Mouse (Mus musculus) lung, postnatal 4 days (tissue): ENCODE results near the gene Sdhaf1.
A peak's percentile ranks its signal among the peaks of the same experiment; 100 is the strongest.

ENCODE experiments used
- DNase-seq, 2 experiments: peaks; one replicate each; pipeline ENCODE4 v3.0.0; 2021

Gene Sdhaf1

DNA sequence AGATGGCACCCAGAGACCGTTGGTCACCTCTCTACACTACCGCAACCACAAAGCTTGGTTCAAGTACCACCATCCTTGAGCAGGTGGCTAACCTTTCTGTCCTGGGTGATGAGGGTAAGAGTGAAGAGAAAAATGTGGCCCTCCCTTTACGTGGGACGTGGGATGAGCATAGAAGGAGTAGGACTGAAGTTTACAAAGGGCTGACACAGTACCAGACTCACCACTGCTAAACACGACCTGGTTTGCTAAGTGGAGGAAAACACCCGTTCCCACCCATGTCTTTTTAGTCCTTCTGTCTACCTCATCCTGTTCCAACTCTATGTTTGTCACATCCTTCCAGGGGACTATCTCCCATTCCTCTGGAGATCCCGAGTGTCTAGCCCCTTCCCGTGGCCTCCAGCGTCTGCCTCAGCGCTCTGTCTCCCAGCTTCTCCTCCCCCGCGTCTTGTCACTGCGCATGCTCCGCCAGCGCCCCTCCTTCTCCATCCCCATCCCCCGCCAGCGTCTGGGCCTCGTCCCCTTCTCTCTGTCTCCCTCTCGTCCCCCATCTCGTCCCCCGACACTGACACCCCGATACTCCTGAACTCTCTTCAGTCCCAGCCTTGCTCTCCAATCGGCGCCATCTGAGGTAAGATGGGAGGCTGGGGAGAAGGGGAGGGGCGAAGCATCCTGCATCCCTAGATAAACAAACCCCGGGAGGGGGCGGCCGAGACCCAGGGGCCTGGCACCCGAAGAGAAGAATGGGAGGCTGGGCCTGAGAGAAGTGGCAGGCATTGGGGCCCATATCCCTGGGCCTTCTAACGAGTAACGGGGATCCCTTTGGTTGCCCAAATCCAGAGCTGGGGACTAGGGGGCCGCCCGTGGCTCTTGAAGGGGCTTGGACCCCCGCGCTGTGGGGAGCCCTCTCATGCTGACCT lies 32.2 kb downstream of the Sdhaf1 start, which contains the start of gene Clip3:
Gene Clip3, plus strand, starts transcription at position 514 of the 917 bp plus-strand sequence.
- peak; percentile 71 to 75 for DNase-seq

DNA sequence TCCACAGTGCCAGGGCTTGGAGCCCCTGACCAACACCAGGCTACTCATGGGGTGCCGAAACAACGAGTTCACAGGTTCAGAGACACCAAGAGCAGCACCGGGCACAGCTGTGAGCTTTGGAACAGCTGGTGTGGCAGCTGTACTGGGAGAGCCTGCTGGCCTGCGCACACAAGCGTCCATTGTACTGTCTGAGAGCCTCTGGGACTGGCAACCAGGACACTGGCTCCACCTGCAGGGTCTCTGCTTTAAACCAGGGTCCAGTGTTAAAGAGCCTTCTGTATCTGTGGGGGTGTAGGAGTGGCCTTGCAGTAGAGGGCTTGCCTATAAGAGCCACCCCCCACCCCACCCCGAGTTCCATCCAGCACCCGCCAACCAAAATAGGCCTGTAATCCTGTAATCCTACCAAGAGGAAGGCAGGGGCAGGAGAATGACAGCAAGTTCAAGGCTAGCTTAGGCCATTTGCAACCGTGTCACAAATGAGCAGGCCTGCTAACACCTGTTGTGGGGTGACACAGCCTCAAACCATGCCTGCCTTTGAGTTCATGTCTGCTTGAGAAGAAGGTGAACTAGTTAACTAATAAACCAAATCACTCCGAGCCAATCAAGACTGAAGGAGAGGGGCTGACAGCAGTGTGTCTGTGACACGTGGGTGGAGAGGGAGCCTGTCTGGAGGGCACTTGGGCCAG lies 33.8 kb downstream of the Sdhaf1 start:
- DNase-seq, result peak in 1 of 2 experiments; percentile 35

DNA sequence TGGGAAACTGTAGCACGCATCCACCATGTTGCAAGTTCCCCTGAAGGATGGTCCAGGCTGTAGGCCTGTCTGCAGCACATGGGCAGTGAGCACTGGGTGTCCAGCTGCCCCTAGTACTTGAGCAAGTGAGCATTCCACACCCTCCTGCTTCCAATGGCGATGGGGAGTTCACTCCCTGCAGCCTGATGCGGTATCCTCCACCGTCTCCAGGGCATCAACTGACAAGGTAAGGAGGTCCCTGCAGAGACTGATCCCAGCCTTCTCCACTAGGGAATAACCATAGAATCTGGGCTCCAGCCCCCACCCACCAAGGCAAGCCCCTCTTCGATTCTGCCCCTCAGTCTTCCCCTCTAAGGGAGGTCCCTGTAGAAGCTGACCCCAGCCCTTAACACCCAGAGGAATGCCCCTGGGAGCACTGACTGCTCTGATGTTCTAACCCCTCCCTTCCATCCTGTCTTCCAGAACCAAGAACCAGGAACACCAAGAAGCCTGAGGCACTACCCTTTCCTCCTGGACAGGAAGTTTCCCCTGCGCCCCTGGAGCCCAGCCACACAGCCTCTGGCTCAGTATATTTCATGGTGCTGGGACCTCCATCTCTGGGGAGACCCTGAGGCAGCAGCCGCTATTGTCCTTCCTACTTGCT lies 34.5 kb downstream of the Sdhaf1 start:
- no peak for DNase-seq

DNA sequence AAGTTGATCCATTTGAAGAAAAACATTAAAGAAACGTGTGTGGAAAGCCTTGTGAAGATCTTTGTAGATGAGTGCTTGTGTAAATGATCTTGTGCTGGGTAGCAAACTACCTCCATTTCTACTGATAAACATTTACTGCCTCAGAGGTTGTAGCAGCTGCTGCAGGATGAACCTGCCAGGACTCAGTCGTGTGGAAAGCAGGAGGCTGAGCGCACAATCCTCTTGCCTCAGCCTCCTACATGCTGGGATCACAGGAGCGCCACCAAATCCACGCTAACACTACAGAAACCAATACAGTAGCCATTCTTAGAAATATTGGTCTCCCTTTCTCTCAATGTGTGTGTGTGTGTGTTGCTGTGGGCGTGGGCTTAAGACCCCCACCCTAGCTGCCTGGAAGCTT lies 35.6 kb downstream of the Sdhaf1 start:
- no peak for DNase-seq

DNA sequence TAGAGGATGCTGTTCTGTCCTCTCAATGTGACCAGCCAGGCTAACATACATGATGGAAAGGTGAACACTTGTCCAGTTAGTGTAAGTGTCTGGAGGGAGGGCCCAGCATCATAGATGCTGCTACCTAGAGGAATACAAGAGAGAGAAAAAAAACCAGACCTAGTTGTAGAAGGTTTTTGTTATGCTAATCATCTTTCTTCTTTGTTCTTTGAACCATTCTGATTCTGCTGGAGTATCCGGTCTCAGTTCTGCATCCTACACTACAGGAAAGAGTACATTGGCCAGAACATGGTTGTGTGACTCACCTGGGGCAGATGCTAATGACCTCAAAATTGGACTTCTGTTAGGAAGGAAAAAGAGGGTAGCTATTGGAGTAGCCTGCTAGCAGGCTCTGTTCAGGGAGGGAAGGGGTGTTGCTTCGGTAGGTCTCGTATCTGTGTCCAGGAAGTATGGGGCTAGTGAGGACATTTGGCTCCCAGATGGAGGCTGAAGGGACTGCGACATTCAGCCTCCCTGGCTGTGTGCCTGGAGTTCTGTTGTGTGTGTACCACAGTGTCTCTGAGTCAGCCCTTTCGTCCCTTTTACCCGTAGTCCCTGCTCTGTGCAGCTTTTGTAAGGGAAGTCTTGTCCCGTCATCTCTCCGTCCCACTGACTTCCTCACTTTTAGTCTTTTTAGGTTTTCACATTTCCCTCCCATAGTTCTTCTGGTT lies 36.8 kb downstream of the Sdhaf1 start:
- DNase-seq, result peak in 1 of 2 experiments; percentile 47

DNA sequence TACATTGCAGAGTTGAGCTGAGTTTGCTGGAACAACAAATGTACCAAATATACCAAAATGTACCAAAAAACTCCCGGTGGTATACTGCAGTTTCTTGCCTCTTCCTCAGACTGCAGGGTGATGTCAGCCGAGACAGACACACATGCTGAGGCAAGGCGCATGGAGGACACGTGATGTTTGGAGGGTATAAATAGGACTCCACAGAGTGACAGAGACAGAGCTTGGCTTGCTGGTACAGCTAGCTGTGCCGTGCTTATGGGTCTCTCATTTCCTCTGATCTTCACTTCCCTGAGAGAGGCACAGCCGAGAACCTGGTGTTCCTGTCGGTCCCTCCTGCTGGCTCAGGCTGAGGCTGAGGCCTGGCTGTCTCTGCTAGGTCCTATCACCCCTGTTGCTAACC lies 41.0 kb downstream of the Sdhaf1 start:
- DNase-seq, result no peak

DNA sequence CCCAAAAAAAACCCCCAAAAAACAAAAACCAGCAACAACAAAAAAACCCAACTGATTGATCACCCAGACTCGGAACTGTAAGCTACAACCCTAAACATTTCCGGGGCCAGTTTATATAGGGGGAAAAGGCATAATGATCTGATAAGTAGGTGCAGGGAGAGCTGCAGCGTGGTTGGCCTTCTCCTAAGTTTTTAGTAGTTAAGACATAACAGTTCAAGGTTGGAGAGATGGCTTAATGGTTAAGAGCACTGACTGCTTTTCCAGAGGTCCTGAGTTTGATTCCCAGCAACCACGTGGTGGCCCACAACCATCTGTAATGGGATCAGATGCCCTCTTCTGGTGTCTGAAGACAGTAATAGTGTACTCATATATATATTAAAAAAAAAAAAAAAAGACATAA lies 42.2 kb downstream of the Sdhaf1 start:
- no peak for DNase-seq

DNA sequence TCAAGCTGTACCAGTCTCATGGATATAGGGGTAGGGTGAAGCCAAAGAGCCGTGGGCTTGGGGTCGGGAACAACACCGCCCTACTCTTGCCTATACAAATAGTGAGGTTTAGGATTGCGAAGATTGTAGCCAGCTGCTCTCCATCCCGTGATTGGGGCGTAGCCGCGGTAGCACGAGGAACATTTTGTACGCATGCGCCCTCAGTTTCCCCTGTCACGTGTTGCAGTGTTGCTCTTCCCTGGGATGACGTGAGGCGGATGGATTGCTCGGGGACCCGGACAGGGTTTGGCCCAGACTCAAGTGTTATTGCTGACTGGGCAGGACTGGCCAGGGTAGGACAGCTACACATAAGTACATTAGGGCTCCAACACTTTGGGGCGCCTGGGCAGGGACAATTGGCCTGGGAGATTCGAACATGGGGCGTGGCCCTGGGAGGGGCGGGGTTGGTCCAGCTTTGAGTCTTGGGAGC lies 43.0 kb downstream of the Sdhaf1 start:
- DNase-seq, result peak; percentile 92 to 96

DNA sequence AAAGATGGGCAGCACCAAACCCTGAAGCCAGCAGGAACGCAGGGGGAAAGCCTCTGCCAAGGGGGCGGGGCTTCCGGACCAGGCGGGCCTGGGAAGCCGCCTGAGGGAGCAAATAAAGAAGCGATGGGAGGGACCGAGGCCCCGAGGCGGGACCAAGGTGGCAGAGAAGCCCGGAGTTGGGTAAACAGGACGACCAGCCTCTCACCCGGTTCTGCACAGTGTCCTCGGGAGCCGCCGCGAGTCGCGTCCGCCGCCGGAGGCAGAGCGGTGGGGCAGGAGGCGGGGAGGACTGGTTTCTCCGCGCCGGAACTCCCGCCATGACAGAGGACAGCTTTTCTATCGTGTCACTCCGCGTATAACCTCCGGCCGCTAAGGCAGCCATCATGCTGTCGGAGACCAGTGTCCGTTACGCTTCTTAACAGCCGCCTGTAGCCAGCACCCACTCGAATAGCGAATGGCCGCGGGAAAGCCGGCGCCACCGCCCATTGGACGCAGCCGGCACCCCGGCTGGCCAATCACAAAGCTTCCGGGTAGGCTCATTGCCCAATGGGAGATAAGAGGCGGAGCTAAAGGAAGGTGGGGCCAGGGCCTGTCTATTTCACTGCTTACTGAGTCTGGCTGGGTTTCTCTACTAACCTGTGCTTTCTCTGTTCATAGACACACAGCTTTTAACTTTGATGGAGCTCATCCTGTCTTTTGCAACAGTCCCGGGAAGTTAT lies 43.6 kb downstream of the Sdhaf1 start, which contains the start of the genes Thap8 and Wdr62:
Gene Thap8, plus strand, starts transcription at position 144 of the 719 bp plus-strand sequence.
Gene Wdr62, minus strand, starts transcription at position 469 of the 719 bp plus-strand sequence.
- DNase-seq, result peak; percentile 94 to 95

DNA sequence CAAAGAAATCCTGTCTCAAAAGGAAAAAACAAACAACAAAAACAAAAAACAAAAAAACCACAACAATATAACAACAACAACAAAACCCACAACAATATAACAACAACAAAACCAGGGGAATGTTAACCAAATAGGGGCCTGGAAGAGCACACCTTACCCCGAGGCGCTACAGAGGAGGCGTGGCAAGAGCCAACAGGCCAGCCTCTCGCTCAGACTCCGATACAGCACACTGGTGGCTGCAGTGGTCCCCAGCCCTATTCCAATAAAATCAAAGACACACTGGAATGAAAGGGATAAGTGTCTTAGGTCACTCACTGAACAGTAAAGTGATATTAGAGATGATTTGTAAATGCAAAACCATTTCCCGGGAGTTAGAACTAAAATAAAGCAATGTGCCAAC lies 44.2 kb downstream of the Sdhaf1 start:
- no peak for DNase-seq

DNA sequence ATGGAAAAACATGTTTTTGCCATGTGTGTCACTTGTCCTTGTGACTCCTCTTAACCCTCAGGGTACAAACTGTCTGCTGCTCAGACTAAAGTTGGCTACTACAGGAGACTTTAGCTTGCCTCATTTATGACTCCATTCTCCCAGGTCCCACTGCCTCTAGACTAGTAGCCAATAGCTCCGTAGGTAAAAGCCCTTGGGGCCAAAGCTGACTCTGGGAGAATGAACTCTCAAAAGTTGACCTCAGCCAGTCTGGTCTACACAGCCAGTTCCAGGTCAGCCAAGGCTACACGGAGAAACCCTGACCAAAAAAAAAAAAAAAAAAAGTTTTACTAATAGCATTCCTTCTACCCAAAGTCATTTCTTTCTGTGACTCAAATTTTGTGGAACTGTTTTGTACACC lies 44.8 kb downstream of the Sdhaf1 start:
- DNase-seq, result no peak

DNA sequence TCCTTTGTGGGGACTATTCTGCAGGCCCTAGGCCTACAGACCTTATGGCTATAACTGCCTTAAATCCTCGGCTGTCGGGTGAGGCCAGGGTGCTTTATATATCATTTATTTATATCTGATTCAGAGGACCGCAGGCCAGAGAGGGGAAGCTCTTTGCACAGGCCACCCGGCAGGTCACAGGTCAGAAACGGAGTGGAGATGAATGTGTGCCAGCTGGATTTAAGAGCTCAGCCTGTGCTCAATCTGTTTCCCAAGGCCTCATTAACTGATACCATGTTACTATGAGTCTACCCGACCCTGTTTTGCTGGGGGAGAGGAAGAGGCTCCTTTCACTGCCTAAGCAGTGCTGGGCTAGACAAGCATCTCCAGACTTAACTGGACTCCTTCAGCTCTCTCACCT lies 49.3 kb downstream of the Sdhaf1 start:
- DNase-seq, result peak in 1 of 2 experiments; percentile 62
